Mouse (Mus musculus) olfactory bulb, adult 2 months (tissue): ENCODE data around the gene Cmklr1.

ENCODE experiments used
- CTCF ChIP-seq: fragments of 200-500 bp; IDR thresholded peaks from 2 replicates; pipeline ENCODE4 v1.5.1; 2012; ENCODE audit warnings: low read depth, mild to moderate bottlenecking, low read length, moderate library complexity; ENCODE audit not compliant: insufficient read depth
- POLR2A ChIP-seq: fragments of 200-500 bp; IDR thresholded peaks from 2 replicates; pipeline ENCODE4 v1.6.1; 2012; ENCODE audit warnings: mild to moderate bottlenecking, low read depth, low read length, moderate library complexity; ENCODE audit not compliant: insufficient read depth

DNA sequence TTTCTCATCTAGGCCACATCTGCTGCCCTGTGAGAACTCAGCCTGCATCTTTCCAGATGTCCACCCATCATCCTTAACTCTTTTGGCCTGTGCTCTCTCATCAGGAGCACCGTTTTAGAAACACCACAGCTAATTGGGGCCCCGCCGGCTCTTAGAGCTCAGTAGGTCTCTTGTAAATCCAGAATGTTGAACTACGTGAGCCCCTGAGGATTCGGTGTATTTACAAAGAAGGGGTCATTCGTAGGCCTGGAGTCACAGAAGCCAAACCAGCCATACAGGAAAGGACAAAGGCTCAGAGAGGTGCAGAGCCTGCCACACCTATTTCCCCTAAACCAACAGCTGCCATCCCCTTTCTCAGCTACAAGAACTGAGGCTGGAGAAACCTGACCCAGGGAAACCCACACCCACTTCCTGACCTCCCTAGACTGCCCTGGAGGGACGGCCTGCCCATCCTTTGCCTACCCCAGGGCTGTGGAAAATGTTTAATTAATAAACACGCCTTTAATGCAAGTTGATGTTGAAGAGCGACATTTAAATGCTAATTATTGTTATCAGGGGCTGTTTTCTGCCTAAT is 53.4 kb downstream of the Cmklr1 start:
- TF ChIP-seq CTCF (no peak), POLR2A (no peak)
